Comparison of ENCODE assay signal across 13 mouse cellular contexts in the genomic region with DNA sequence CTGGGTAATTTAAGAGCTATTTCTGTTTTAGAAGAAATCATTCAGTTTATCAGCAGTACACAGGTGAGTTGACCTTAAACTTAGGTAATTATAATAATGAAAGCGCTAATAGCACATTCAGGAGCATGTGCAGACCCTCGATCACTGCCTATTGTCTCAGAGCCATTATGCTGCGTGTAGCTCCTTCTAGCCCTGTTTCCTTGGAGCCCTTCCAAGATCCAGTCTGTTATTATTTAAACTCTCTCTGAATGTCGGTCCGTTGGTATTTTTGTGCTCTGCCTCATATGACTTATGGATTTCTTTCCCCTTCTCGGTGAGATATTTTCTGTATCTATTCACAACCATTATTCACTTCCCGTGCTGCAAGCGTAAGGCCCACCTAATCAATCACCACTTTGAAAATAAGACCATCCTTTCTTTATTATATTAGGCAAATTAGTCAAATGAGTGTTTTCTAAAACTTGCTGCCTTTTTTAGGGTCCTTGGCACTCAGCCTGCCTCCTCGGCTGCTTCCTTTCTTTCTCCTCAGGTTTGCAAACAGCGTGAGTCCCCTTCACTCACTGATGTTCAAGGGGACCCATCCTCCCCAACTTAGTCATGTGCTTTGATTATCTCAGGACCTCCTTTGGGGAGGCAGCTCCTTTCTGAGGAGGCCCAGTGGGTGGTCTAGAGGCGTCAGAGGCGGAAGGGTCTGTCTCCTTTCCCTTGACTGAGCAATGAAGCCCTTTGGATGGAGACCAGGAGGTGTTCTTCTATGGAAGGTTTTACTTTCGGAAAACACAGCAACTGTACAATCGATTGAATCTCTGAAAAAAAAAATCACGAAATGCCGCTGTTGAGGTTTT.
DNase-seq lines count a peak whose midpoint lies in the region; ATAC-seq and TF ChIP-seq lines count a peak whose summit lies in the region.
"Had no signal": no experiment of that assay in that cellular context is flagged by ENCODE, and none has a peak within 500 bp of the region (broad histone marks: within the 10 kb centered on the region; RNA-seq: fewer than 3 reads in every experiment).

No protein-coding gene starts in this region.

- H3K4me2 ChIP-seq in embryonic facial prominence, embryonic 12.5 days (replicated peaks) = no peak overlapping the region; the same call in 1 of the 2 replicates
- H3K4me2 ChIP-seq in embryonic facial prominence, embryonic 15.5 days (replicated peaks) = peak overlapping the region; percentile 30; the same call in 1 of the 2 replicates
- 0 out of 2 replicates have a peak overlapping the region, but pooled peaks have one; percentile 2 for H3K4me2 ChIP-seq in limb, embryonic 13.5 days (replicated peaks)
- H3K4me2 ChIP-seq in liver, embryonic 12.5 days = no peak overlapping the region
- H3K4me2 ChIP-seq: liver, embryonic 11.5 days had no signal

- DNase-seq in embryonic facial prominence, embryonic 10.5 days (ENCODE audit: low spot score) = no peak
- DNase-seq in layer of hippocampus, adult 2 months (ENCODE audit: low spot score in 2 of 2) = no peak
- no peak for DNase-seq in layer of hippocampus, postnatal 25 days (ENCODE audit: extremely low spot score in 1 of 2, low spot score in 1 of 2)
- DNase-seq: adrenal gland, postnatal 14 days; cerebellum, adult 18-20 months; heart, adult 2 months; retina, postnatal 1 day had no signal

- H3K36me3 ChIP-seq in embryonic facial prominence, embryonic 12.5 days = no peaks in the 10 kb centered on the region
- H3K36me3 ChIP-seq in embryonic facial prominence, embryonic 10.5 days (replicated peaks) = no peaks in the 10 kb centered on the region
- H3K36me3 ChIP-seq in embryonic facial prominence, embryonic 15.5 days = no peaks in the 10 kb centered on the region
- no peaks in the 10 kb centered on the region for H3K36me3 ChIP-seq in limb, embryonic 13.5 days
- no peaks in the 10 kb centered on the region for H3K36me3 ChIP-seq in liver, embryonic 12.5 days

- no peaks in the 10 kb centered on the region for H3K27me3 ChIP-seq in embryonic facial prominence, embryonic 12.5 days
- 0 out of 2 replicates have a peak, but pooled peaks cover 4% of the 10 kb centered on the region for H3K27me3 ChIP-seq in embryonic facial prominence, embryonic 10.5 days (replicated peaks; ENCODE audit: low read depth, poor library complexity, severe bottlenecking)
- no peaks in the 10 kb centered on the region for H3K27me3 ChIP-seq in embryonic facial prominence, embryonic 15.5 days
- no peaks in the 10 kb centered on the region for H3K27me3 ChIP-seq in limb, embryonic 13.5 days
- no peaks in the 10 kb centered on the region; the same call in 1 of the 2 replicates for H3K27me3 ChIP-seq in liver, embryonic 12.5 days (replicated peaks)

- H3K4me1 ChIP-seq in embryonic facial prominence, embryonic 12.5 days = peaks cover 17% of the 10 kb centered on the region
- peaks cover 9% of the 10 kb centered on the region; the same call in 1 of the 2 replicates for H3K4me1 ChIP-seq in embryonic facial prominence, embryonic 10.5 days
- H3K4me1 ChIP-seq in embryonic facial prominence, embryonic 15.5 days = peaks cover 20% of the 10 kb centered on the region
- peaks cover 28% of the 10 kb centered on the region for H3K4me1 ChIP-seq in limb, embryonic 13.5 days
- no peaks in the 10 kb centered on the region for H3K4me1 ChIP-seq in liver, embryonic 12.5 days

- WGBS in embryonic facial prominence, embryonic 12.5 days = 44% methylated on average over 16 of the region's 16 CpGs
- WGBS in embryonic facial prominence, embryonic 10.5 days = 64% methylated on average over 16 of the region's 16 CpGs
- 34% methylated on average over 16 of the region's 16 CpGs for WGBS in embryonic facial prominence, embryonic 15.5 days
- WGBS in limb, embryonic 13.5 days = 52% methylated on average over 16 of the region's 16 CpGs
- WGBS in liver, embryonic 12.5 days (ENCODE audit: insufficient replicate concordance) = 57% methylated on average over 16 of the region's 16 CpGs

- H3K4me3 ChIP-seq in embryonic facial prominence, embryonic 12.5 days = no peak overlapping the region
- H3K4me3 ChIP-seq in embryonic facial prominence, embryonic 10.5 days = no peak overlapping the region
- H3K4me3 ChIP-seq in layer of hippocampus, adult 2 months = peak overlapping the region; percentile 33; the same call in 1 of the 2 replicates
- H3K4me3 ChIP-seq in embryonic facial prominence, embryonic 15.5 days (replicated peaks) = no peak overlapping the region
- H3K4me3 ChIP-seq in limb, embryonic 13.5 days = no peak overlapping the region
- H3K4me3 ChIP-seq in liver, embryonic 12.5 days = no peak overlapping the region
- H3K4me3 ChIP-seq: heart, adult 2 months had no signal

- H3K9ac ChIP-seq in embryonic facial prominence, embryonic 12.5 days = no peak overlapping the region
- H3K9ac ChIP-seq in embryonic facial prominence, embryonic 15.5 days = no peak overlapping the region
- no peak overlapping the region for H3K9ac ChIP-seq in limb, embryonic 13.5 days
- no peak overlapping the region for H3K9ac ChIP-seq in liver, embryonic 12.5 days

- TF ChIP-seq CTCF in layer of hippocampus, adult 2 months (conservative IDR thresholded peaks at IDR 0.05) = no peak

- peak overlapping the region; percentile 65 for H3K27ac ChIP-seq in embryonic facial prominence, embryonic 12.5 days
- H3K27ac ChIP-seq in embryonic facial prominence, embryonic 10.5 days (replicated peaks) = no peak overlapping the region
- H3K27ac ChIP-seq in layer of hippocampus, adult 2 months = peak overlapping the region; percentile 41; the same call in 1 of the 2 replicates
- peak overlapping the region; percentile 61 for H3K27ac ChIP-seq in embryonic facial prominence, embryonic 15.5 days (replicated peaks)
- H3K27ac ChIP-seq in limb, embryonic 13.5 days = peak overlapping the region; percentile 71; the same call in 1 of the 2 replicates
- H3K27ac ChIP-seq in liver, embryonic 12.5 days = no peak overlapping the region
- H3K27ac ChIP-seq: heart, adult 2 months had no signal

- H3K9me3 ChIP-seq in embryonic facial prominence, embryonic 12.5 days = no peaks in the 10 kb centered on the region
- 0 out of 2 replicates have a peak, but pooled peaks cover 1% of the 10 kb centered on the region for H3K9me3 ChIP-seq in embryonic facial prominence, embryonic 10.5 days
- H3K9me3 ChIP-seq in embryonic facial prominence, embryonic 15.5 days (replicated peaks) = no peaks in the 10 kb centered on the region
- H3K9me3 ChIP-seq in limb, embryonic 13.5 days = 0 out of 2 replicates have a peak, but pooled peaks cover 6% of the 10 kb centered on the region
- H3K9me3 ChIP-seq in liver, embryonic 12.5 days (replicated peaks) = no peaks in the 10 kb centered on the region

- no peak for ATAC-seq in embryonic facial prominence, embryonic 12.5 days (ENCODE audit: insufficient number of reproducible peaks, insufficient read depth, low FRiP score, low TSS enrichment)
- ATAC-seq in embryonic facial prominence, embryonic 15.5 days (ENCODE audit: insufficient number of reproducible peaks, low FRiP score, low TSS enrichment, low read depth) = no peak
- ATAC-seq in limb, embryonic 13.5 days (ENCODE audit: low FRiP score, low read depth) = no peak
- ATAC-seq in erythroid progenitor cell, adult 5-6 weeks (replicated peaks; ENCODE audit: low FRiP score, poor library complexity, severe bottlenecking) = no peak
- no peak for ATAC-seq in liver, embryonic 12.5 days

Comparison
In these comparisons a context has a peak if more than half of its experiments do, and no peak if none do; other contexts are left out.
1. H3K27ac ChIP-seq: peak in embryonic facial prominence, embryonic 12.5 days (single experiment), layer of hippocampus, adult 2 months (single experiment), embryonic facial prominence, embryonic 15.5 days (single experiment) and limb, embryonic 13.5 days (single experiment); none in embryonic facial prominence, embryonic 10.5 days (single experiment) and liver, embryonic 12.5 days (single experiment).
2. H3K4me2 ChIP-seq: peak in embryonic facial prominence, embryonic 15.5 days (single experiment) and limb, embryonic 13.5 days (single experiment); none in embryonic facial prominence, embryonic 12.5 days (single experiment) and liver, embryonic 12.5 days (single experiment).